Mouse (Mus musculus): ENCODE measurements around the gene Hnf1a.

DNA sequence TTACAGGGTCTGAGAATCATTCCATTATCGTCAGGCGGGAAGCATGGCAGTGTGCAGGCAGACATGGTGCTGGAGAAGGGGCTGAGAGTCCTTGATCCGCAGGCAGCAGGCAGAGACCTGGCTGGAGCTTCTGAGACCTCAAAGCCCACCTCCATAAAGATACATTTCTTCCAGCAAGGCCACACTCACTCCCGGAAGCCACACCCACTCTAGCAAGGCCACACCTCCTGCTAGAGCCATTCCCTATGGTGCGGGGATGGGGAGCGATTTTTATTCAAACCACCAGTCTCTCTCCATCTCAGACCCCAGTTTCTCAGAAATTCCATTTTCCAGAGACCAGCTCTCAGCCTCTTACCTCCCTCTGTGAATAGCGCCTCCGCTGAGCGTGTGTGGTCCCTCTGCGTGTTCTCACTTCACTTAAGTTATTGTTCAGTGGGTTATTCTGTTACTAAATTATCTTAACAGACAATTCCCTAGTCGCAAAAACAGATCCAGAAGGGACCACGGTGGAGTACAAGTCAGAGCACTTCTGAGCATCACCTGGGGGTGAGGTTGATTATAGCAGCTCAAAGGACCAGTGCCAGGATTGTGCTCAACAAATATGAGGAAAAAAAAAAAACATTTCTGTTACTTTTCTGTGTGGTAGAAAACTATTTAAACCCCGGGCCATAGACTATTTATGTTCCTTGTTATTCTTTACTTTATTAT is 62.1 kb downstream of the Hnf1a start:
- no peak for TF ChIP-seq EP300 (IDR thresholded peaks at IDR 0.05; ENCODE audit: low read depth)
- TF ChIP-seq CTCF (IDR thresholded peaks at IDR 0.05; ENCODE audit: low read depth): no peak
